Mouse (Mus musculus) natural killer cell, adult 2 months (primary cell): ENCODE results near the gene Btla.

Experiments used
- DNase-seq, 2 experiments: peaks; one replicate each; pipeline ENCODE4 v3.0.0; 2022; ENCODE audit warnings: low spot score in 2 of 2

The Btla gene

DNA sequence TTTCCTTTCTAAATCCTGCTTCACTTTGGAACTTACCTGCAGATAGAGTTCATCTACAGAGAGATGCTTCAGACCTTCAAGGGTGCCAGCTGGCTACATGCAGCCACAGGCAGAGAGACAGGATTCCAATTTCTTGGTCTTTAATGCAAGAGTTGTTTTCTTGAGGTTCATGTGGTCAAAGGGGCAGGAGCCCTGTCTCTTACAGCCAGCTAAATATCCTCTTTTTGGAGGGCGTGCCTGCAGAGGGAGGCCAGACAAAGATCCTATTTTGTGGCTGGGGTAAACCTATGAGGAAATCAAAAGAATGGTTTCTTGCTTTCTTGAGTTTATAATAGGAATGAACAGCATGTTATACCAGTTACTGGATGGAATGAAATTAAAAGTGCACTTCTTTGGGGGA, 33.5 kb downstream of the Btla start:
- no peak for DNase-seq

DNA sequence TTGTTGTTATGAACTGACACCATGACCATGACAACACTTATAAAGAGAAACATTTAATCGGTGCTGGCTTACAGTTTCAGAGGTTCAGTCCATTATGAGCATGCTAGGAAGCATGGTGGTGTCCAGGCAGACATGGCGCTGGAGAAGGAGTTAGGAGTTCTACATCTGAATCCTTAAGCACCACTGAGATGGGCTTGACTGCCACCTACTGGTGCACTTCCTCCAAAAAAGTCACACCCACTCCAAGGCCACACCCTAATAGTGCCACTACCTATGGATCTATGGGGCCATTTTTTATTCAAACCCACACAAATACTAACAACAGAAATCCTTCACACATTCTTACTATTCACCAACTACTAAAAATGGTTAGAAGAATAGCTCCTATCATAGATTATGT, 35.5 kb downstream of the Btla start:
- DNase-seq, result peak in 1 of 2 experiments; percentile 45

DNA sequence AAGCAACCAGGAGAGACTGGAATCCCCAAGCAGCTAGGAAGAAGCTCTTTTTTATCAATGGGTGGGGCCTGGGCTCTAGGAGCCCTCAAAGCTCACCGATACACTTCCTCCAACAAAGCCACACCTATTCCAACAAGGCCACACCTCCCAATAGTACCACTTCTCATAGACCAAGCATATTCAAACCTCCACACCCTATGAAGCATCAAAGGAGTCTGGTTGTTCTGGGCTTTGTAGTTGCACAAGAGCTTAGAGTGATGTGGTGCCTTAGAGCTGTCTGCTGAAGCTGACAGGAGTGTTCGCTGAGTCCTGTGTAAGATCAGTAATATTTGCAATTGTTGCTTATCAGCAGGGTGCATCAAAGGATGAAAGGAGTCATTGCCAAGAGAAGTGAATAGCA, 37.2 kb downstream of the Btla start:
- no peak for DNase-seq

DNA sequence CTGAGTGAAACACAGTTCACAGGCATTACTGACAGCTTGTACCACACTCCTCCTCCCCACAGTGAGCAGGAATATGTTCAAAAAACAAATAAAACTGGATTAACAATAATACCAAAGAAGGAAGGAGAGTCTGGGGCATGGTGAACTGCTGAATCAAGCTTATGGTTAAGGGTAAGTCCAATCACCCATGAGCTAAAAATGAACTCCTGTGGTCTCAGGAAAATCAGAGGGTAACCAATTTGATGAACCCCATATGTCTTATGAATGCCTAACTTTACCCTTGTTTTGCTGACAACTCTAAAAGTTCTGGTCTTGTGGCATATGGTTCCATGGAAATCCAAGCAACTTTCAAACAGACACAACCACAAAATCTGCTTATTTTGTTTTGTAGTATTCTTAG, 37.9 kb downstream of the Btla start:
- no peak for DNase-seq

DNA sequence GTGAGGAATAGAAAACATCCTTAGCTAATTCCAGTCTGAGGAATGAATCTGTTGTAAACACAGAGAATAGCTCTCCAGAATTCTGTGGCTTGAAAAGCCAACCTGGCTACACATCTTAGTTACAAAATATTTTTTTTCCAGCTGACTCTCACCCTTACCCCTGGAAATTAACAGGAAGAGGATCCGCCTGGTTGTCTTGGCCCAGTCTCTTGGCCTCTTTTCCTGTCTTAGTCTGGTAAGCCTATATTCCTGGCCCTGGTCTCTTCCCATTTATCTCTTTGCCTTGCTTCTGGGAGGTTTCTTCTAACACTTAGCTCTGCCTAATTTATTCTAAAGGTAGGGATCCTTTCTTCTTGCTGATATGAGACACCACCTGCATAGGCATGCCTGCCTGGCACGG, 45.8 kb downstream of the Btla start:
- no peak for DNase-seq

DNA sequence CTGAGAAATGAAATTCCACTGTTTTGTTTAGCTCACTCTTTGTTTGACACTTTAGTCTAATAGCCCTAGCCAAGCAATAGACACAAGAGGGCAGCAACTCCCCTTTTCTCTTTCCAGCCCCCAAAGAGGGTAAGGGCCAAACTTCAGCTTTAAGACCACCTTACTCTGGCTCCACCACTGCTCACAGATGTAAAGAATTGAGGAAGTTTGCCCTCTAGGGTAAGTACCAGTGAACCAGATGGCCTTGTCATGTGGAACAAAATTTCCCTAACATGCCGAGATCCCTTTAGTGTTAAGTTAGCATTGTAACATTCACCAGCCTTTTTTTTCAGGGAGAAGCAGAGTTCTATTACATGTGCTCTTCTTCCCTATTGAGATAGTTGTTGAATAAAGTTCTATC, 59.0 kb downstream of the Btla start:
- DNase-seq, result peak in 1 of 2 experiments; percentile 30

DNA sequence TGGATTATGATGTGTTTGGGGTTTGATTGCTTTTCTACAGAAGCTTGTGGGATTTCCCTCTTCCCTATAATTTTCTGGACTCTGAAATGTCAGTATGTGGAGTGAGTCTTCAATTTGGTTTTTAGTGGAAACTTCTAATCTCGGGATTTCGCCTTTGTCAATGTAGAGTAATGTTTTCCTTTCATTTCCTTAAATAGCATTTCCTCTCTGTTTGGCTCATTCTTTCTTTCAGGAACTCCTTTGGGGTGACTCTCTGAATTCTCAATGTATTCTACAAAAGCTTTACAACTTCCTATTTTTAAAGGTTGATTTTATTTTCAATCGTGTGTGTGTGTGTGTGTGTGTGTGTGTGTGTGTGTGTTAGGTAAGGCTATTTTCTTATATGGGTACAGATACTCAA, 73.7 kb downstream of the Btla start:
- DNase-seq, result no peak
